Mouse (Mus musculus) forebrain, embryonic 15.5 days (tissue): ENCODE measurements around the gene Arap2. TPM values are rescaled to one million over a fixed set of nuclear protein-coding genes. Genes with fewer than 3 reads are reported as not detected.

Source experiments
- ATAC-seq: fragments of 200-750 bp; cut with Nextera tagmentation; replicated peaks from 2 replicates; pipeline ENCODE4 v1.8.0; 2017; ENCODE audit warnings: mild to moderate bottlenecking, moderate TSS enrichment, moderate library complexity
- H3K27ac ChIP-seq: fragments of 300-500 bp; sonication (generic); replicated peaks from 2 replicates; pipeline ENCODE4 v1.5.1; 2015; ENCODE audit warnings: mild to moderate bottlenecking, inconsistent platforms
- H3K27me3 ChIP-seq: fragments of 300-500 bp; sonication (generic); 2 replicates; pipeline ENCODE4 v1.6.1; 2015; ENCODE audit warnings: inconsistent platforms
- H3K36me3 ChIP-seq: fragments of 300-500 bp; sonication (generic); 2 replicates; pipeline ENCODE4 v1.6.1; 2015; ENCODE audit warnings: mild to moderate bottlenecking, inconsistent platforms
- H3K4me1 ChIP-seq: fragments of 300-500 bp; sonication (generic); 2 replicates; pipeline ENCODE4 v1.6.1; 2015; ENCODE audit warnings: inconsistent platforms
- H3K4me2 ChIP-seq: fragments of 300-500 bp; sonication (generic); replicated peaks from 2 replicates; pipeline ENCODE4 v1.6.1; 2015; ENCODE audit warnings: mild to moderate bottlenecking, inconsistent platforms
- H3K4me3 ChIP-seq: fragments of 300-500 bp; sonication (generic); 2 replicates; pipeline ENCODE4 v1.5.1; 2015; ENCODE audit warnings: mild to moderate bottlenecking, inconsistent platforms
- H3K9ac ChIP-seq: fragments of 300-500 bp; sonication (generic); replicated peaks from 2 replicates; pipeline ENCODE4 v1.6.1; 2015; ENCODE audit warnings: mild to moderate bottlenecking, inconsistent platforms
- H3K9me3 ChIP-seq: fragments of 300-500 bp; sonication (generic); 2 replicates; pipeline ENCODE4 v1.6.1; 2016; ENCODE audit warnings: inconsistent platforms
- WGBS: fragments of 180-500 bp; shearing (Covaris S2); methylation state at CpG from one replicate; pipeline ENCODE4 v1.1.7; 2015; ENCODE audit warnings: mixed read lengths; 5-methylcytosine and 5-hydroxymethylcytosine counted together
- polyA plus RNA-seq: library from polyadenylated mRNA; unstranded; fragments of >200 nt; fragmentation: Nextera tagmentation; extraction: Ambion mirVana; gene quantifications from 2 replicates; pipeline ENCODE4 v1.2.1, GENCODE M21; 2015

The Arap2 gene
- polyA plus RNA-seq, 1 experiment from 2014 or later = 3.9 TPM

DNA sequence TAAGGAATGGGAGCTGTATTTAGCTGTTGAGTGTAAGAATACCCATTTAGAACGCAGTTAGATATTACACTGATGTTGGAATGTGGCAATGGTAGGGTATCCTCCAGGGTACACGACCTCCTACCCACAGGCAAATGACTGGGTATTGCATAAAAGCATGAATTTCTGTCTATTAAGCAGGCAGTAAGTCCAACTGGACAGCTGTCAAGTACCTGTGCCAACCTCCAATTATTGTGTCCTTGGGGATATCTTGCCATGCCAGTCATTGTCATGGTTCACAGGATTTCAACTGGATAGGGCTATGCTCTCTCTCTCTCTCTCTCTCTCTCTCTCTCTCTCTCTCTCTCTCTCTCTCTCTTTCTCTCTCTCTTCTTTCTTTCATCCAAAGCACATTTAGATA, 40.4 kb downstream of the Arap2 start:
- no peak overlapping the region for H3K4me3 ChIP-seq
- ATAC-seq = no peak
- no peak overlapping the region for H3K4me2 ChIP-seq
- H3K27ac ChIP-seq = no peak overlapping the region
- WGBS = 88% methylated on average over 2 of the region's 2 CpGs
- no peaks in the 10 kb centered on the region for H3K4me1 ChIP-seq
- no peaks in the 10 kb centered on the region for H3K27me3 ChIP-seq
- no peaks in the 10 kb centered on the region for H3K36me3 ChIP-seq
- no peaks in the 10 kb centered on the region for H3K9me3 ChIP-seq
- H3K9ac ChIP-seq = no peak overlapping the region

DNA sequence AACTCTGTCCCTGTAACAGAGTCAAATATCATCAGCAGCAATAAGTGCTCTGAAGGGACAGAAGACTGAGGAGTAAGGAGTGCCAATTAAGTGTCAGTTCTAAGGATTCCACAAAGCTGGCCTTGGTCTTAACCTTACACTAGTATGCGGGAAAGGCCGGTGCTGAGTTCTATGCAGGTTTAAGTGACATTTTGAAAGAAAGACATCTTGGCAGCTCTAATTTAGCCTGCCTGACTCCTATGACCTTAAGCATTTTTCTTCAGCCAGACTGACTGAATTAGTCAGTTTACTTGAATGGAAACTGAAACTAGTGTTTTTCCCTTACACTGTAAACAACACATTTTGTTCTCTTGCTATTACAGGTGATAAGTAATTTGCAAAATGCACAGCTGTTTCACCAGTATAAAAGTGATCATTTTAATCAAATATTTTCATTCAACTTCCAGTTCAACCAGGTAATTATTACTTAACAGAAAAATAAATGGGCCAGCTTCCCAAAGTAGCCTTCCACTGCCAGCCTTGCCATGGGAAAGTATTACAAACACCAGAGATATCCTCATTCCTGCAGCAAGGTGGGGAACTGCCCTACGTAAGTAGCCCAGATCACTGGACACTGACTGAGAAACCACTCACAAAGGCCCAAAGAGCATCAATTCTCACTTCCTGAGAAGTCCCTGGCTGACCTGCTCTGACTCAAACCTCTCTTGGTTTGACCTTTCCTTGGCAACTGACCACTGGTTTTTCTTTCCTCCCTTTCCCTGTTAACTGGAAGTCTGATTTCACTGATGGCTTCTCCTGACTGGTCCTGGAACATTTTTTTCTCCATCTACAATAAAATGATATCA, 42.5 kb downstream of the Arap2 start:
- WGBS = 71% methylated on average over 3 of the region's 3 CpGs
- Histone ChIP-seq H3K27me3 (no peaks in the 10 kb centered on the region), H3K4me2 (no peak overlapping the region), H3K9ac (no peak overlapping the region), H3K9me3 (no peaks in the 10 kb centered on the region), H3K36me3 (no peaks in the 10 kb centered on the region), H3K4me3 (no peak overlapping the region), H3K27ac (no peak overlapping the region), H3K4me1 (no peaks in the 10 kb centered on the region)
- ATAC-seq = no peak

DNA sequence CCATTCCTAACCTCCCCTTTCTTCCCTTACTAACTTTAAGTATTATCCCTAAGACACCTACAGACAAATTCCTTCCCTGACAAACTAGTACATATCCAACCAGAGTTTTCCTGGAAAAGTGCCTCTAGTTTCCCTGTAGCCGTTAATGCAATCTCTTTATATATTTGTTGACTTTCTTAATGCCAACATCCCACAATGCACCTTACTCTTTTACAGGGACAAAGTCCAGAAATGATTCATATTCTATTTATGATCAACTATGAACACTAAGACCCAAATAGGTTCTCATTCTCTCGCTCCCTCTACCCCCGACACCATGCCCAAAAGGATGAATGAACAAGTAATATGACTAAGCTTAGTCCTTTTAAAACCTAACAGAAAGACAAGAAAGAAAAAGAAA, 49.5 kb downstream of the Arap2 start:
- H3K9ac ChIP-seq = no peak overlapping the region
- ATAC-seq = no peak
- H3K36me3 ChIP-seq = no peaks in the 10 kb centered on the region
- H3K4me1 ChIP-seq = no peaks in the 10 kb centered on the region
- H3K4me3 ChIP-seq = no peak overlapping the region
- H3K27ac ChIP-seq = no peak overlapping the region
- no peak overlapping the region for H3K4me2 ChIP-seq
- 93% methylated on average over 3 of the region's 3 CpGs for WGBS
- no peaks in the 10 kb centered on the region for H3K9me3 ChIP-seq
- H3K27me3 ChIP-seq = no peaks in the 10 kb centered on the region

DNA sequence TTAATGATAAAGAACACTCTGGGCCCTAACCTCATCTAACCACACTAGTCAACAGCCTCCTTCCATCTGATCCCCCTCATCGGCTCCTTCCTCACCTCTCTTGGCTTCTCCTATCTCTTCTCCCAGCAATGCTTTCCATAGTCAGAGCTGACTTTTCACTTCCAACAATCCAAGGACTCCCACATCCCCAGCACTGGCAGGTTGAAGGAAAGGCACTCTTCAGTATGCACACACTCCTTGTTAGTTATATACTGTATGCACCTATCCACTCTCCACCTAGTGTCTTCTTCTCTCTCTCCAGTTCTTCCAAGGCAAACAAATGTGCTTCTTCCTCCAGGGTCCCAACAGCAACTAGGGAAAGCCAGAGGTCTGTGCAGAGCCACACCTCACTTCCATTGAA, 50.0 kb downstream of the Arap2 start:
- H3K4me2 ChIP-seq = no peak overlapping the region
- no peak for ATAC-seq
- no peak overlapping the region for H3K4me3 ChIP-seq
- H3K27me3 ChIP-seq = no peaks in the 10 kb centered on the region
- H3K4me1 ChIP-seq = no peaks in the 10 kb centered on the region
- H3K27ac ChIP-seq = no peak overlapping the region
- no peaks in the 10 kb centered on the region for H3K36me3 ChIP-seq
- no peak overlapping the region for H3K9ac ChIP-seq
- 95% methylated on average over 1 of the region's 1 CpGs for WGBS
- H3K9me3 ChIP-seq = no peaks in the 10 kb centered on the region

DNA sequence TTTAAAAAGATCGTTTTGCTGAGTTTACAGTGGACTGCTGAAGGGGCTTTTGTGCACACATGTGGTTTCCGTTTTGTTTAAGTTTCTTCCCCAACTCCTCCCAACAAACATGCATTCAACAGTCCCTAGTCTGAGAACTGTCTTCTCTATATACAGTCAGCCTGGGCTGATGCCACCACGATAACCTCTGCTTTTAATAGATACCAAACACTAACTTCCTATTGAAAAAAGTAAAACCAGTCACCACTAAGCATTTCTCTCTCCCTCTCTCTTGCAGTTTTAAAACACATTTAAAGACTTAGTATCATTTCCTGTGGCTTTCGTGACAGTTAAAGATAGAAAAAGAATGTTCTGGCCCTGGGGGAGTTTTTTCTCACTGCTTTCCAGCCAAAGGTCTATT, 50.5 kb downstream of the Arap2 start:
- no peaks in the 10 kb centered on the region for H3K27me3 ChIP-seq
- no peak overlapping the region for H3K4me3 ChIP-seq
- no peaks in the 10 kb centered on the region for H3K36me3 ChIP-seq
- H3K4me1 ChIP-seq = no peaks in the 10 kb centered on the region
- 81% methylated on average over 4 of the region's 4 CpGs for WGBS
- no peak overlapping the region for H3K9ac ChIP-seq
- H3K9me3 ChIP-seq = no peaks in the 10 kb centered on the region
- no peak for ATAC-seq
- H3K4me2 ChIP-seq = no peak overlapping the region
- no peak overlapping the region for H3K27ac ChIP-seq

DNA sequence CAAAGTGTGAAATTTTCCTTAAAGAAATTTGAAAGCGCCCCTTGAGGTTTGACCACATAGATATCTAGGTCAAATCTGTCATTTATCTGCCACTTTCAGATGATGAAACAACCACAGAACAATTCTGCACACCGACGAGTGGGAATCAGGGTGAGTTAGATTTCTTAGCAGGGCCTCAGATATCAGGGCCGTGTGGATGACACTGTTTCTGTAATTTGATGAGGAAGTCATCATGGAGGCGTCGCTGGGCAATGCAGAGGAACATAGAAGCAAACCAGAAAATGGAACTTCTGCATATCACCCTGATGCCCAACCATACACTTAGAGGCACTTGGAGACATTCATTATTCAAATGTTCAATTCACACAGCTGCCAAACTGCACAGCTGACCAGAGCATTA, 55.0 kb downstream of the Arap2 start:
- Histone ChIP-seq H3K9me3 (no peaks in the 10 kb centered on the region), H3K36me3 (no peaks in the 10 kb centered on the region), H3K4me1 (no peaks in the 10 kb centered on the region), H3K4me2 (no peak overlapping the region), H3K4me3 (no peak overlapping the region), H3K9ac (no peak overlapping the region), H3K27ac (no peak overlapping the region), H3K27me3 (no peaks in the 10 kb centered on the region)
- 85% methylated on average over 6 of the region's 6 CpGs for WGBS
- no peak for ATAC-seq

DNA sequence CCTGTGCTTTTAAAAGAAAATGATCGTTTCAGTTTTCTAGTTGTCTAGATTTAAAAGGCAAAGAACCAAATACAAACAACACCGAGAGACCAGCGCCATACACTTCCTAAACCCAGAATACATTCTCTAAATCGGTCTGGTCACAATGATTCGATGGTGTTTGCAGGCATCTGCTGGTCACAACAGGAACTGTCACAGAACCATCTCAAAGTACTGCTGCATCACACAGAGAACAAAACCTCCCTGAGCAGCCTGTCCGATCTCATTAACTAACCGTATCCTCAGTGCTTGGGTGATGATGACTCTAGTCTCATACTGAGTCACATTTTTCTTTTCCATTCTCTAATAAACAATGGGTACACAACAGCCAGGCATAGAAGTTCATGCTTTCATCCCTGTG, 59.1 kb downstream of the Arap2 start:
- peak; percentile 95 for ATAC-seq
- no peak overlapping the region for H3K4me3 ChIP-seq
- H3K27ac ChIP-seq = no peak overlapping the region
- H3K4me2 ChIP-seq = no peak overlapping the region
- H3K4me1 ChIP-seq = no peaks in the 10 kb centered on the region
- H3K9me3 ChIP-seq = no peaks in the 10 kb centered on the region
- H3K27me3 ChIP-seq = no peaks in the 10 kb centered on the region
- no peak overlapping the region for H3K9ac ChIP-seq
- 22% methylated on average over 7 of the region's 7 CpGs for WGBS
- H3K36me3 ChIP-seq = no peaks in the 10 kb centered on the region

DNA sequence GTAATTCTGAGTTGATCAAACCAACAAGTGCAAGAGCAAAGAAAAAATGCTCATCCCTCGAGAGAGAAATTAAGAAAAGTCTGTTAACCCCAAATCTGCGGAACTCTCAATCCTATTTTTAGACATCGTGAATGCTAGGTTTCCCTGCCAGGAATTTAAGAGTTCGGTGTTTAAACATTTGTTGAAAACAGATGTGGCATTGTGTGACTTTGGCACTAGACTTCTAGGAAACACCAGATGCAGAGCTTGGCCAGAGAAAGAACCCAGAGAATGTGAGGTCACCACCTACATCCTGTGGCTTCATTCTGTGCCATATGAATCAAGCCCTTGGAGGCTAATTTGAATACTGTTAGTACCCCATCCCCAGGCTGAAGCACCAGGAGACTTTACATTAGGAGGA, 76.0 kb downstream of the Arap2 start:
- Histone ChIP-seq H3K4me3 (no peak overlapping the region), H3K4me2 (no peak overlapping the region), H3K27ac (no peak overlapping the region), H3K9ac (no peak overlapping the region), H3K4me1 (peaks cover 5% of the 10 kb centered on the region; the same call in 1 of the 2 replicates), H3K27me3 (no peaks in the 10 kb centered on the region), H3K9me3 (no peaks in the 10 kb centered on the region), H3K36me3 (no peaks in the 10 kb centered on the region)
- WGBS = 66% methylated on average over 4 of the region's 4 CpGs
- no peak for ATAC-seq

DNA sequence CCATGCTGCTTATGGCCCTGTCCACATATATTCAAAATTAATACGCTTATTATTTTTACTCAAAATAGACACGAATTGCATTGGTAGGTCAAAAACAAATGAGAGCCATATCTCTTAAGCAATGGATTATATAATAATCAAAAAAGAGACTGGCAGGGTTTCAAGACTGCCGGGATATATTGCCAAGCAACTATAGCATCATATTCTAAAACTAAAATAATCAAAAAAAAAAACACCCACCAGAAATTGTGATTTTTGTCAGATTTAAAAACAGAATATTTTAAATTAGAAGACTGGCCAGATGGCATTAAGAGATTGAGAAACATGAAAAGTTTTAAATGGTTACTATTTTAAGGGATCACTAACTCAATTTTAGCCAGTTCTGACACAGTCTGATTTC, 82.2 kb downstream of the Arap2 start:
- Histone ChIP-seq H3K9me3 (no peaks in the 10 kb centered on the region), H3K27ac (no peak overlapping the region), H3K4me1 (no peaks in the 10 kb centered on the region), H3K4me3 (no peak overlapping the region), H3K9ac (no peak overlapping the region), H3K4me2 (no peak overlapping the region), H3K36me3 (no peaks in the 10 kb centered on the region), H3K27me3 (no peaks in the 10 kb centered on the region)
- no peak for ATAC-seq
- WGBS = 69% methylated on average over 3 of the region's 3 CpGs

DNA sequence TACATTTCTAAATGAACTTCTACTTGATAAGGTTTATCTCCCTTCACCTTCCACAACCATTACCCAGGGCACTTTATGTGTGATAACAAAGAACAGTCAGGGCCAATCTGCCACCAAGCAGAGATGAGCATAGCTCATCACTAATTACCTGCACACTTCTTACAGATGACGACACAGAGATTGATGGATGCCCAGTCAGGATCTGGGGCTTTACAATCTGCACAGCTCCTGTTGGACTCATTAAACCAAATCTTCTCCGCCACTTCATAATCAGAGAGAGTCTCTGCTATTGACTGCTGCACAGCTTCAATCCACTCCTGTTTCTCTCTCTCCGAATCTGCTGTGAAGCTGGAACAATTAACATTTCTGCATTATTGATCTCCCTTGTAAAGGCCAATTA, 82.8 kb downstream of the Arap2 start:
- 0 out of 2 replicates have a peak, but pooled peaks have one; percentile 32 for ATAC-seq
- Histone ChIP-seq H3K9me3 (no peaks in the 10 kb centered on the region), H3K36me3 (no peaks in the 10 kb centered on the region), H3K4me3 (no peak overlapping the region), H3K27me3 (no peaks in the 10 kb centered on the region), H3K4me1 (no peaks in the 10 kb centered on the region), H3K9ac (no peak overlapping the region), H3K4me2 (no peak overlapping the region), H3K27ac (no peak overlapping the region)
- WGBS = 19% methylated on average over 3 of the region's 3 CpGs

DNA sequence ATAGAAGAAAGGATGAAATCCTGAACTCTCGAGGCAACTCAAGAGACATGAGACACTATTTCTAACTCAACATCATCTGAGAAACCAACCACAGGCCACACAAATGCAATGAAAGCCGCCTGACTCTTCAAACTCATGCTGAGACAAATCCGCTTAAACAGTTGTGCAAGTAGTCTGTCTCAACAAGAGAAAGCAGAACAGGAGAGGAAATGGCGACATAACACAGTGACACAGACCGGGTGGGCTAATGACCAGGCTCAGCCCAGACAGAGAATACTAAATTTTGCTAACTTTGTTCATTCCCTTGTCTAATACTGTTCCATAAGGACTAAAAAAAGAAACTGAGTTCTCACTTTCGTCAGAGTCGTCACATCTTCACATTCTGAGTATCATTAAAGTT, 88.6 kb downstream of the Arap2 start:
- WGBS = 85% methylated on average over 7 of the region's 7 CpGs
- H3K9ac ChIP-seq = no peak overlapping the region
- ATAC-seq = no peak
- no peak overlapping the region for H3K4me2 ChIP-seq
- peaks cover 7% of the 10 kb centered on the region for H3K4me1 ChIP-seq
- H3K27ac ChIP-seq = no peak overlapping the region
- no peak overlapping the region for H3K4me3 ChIP-seq
- no peaks in the 10 kb centered on the region for H3K9me3 ChIP-seq
- H3K27me3 ChIP-seq = no peaks in the 10 kb centered on the region
- H3K36me3 ChIP-seq = no peaks in the 10 kb centered on the region

DNA sequence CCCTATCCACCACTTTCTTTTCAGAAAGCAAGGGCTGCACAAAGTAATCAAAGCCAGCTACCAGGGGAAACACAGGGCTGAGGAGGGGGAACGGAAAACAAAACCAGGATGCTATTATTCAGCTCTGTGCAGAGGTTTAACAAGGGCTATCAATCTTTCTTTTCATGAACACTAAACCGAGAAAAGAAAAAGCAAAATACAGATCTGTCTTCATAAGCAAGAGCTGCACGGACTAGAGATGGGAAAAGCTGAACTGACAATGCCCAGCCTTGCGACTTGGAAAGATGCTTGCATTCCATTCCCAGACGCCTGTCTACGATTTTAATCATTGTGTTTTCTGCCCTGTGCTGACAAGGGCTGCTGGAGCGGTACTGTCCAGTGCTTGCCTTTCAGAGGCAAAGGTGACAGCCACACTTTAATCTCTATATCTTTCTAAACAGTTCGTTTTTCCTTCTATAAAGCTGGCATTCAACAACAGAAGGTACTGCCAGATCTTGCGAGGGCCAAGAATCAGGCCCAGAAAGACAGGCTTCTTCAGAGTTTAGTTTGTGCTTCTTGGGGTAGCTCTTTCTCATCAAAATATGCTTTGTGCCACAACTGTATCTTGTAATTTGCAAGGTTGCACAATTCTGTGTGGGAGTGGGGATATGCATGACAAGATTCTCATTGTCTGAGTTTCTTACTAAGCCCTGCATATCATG, 93.1 kb downstream of the Arap2 start:
- Histone ChIP-seq H3K9ac (0 out of 2 replicates have a peak overlapping the region, but pooled peaks have one; percentile 26), H3K4me3 (no peak overlapping the region), H3K27me3 (no peaks in the 10 kb centered on the region), H3K9me3 (no peaks in the 10 kb centered on the region), H3K27ac (peak overlapping the region; percentile 60), H3K4me2 (peak overlapping the region; percentile 24), H3K36me3 (no peaks in the 10 kb centered on the region), H3K4me1 (peaks cover 7% of the 10 kb centered on the region)
- WGBS = 9% methylated on average over 9 of the region's 9 CpGs
- peak; percentile 51; the same call in 1 of the 2 replicates for ATAC-seq
